Mouse (Mus musculus): Measurements from ENCODE around the gene Xcl1.

DNA sequence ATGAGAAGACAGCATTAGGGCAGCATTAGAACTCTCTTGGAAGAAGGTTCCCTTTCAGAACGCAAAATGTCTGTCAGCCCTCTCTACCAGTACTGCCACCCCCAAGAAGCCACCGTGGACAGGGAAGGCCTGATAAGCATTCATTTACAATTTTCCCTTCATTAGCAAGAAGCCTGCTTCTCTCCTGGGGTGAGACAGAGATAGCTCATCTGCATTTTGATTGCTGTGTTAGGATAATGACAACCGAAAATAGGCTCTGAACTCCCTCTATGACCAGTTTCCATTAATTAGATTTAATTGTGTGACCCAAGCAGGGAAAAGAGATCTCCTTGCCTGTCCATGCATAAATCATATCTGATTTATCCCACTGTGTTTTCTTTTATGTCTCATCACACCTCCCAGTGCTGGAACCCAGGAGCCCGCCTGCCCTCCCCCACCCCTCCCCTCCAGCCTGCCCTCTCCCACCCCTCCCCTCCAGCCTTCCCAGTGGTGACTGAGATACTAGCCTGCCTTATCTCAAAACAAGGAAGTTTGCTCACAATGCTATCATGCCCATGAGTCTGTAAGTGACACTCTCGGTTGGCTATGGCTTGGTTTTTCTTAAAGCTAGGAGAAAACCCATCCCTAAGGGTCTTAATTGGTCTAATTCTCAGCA, 38.0 kb downstream of the Xcl1 start:
- TF ChIP-seq CTCF (IDR thresholded peaks at IDR 0.05; ENCODE audit: low read depth) (no peak), EP300 (IDR thresholded peaks at IDR 0.05; ENCODE audit: low read depth) (no peak)

Data from liver, embryonic 14.5 days (tissue).